Mouse (Mus musculus) MEL-GATA-1-ER (cell line): ENCODE data around the gene Smim13.
"Not testable (repeated sequence)": the region's sequence is repeated elsewhere in the genome, so short reads cannot be mapped to it uniquely, and the experiment has no call there.

Experiments
- DNase-seq: peaks from one replicate; pipeline ENCODE4 v3.0.0-alpha.2; 2012; ENCODE audit warnings: low read depth; ENCODE audit errors: extremely low read depth

Gene Smim13

DNA sequence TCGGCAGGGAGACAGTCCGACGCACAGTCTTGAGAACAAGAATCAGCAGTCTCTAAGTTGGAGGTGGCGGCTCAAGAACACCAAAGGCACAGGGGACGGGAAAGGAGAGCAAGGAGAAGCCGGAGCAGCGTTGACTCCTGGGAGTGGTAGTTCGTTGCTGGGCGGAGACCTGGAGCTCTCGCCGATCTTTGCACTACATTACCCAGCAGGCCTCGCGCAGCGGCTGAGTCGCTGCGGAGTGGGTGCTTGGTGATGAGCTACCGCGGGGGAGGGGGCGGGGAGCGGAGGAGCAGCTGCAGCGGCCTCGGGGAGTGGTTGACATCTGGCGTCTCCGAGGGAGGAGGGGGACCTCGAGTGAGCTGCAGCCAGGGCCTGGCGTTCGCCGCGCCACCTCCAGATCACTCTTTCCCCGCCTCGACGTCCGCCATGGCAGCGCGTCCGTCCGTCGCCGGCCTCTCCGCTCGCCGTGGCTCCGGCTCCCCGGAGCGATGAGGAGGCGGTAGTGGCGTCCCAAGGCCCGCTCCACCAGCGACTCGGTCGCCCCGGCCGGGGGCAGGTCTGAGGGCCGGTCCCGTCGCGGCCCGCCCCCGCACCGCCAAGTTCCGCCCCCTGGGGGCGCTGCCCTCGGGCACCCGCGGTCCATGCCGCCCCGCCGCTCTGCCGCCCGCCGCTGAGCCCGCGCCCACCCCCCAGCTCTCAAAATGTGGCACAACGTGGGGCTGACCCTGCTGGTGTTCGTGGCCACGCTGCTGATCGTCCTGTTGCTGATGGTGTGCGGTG lies at the start of gene Smim13:
Smim13 (plus strand) TSS at position 307 of the 780 bp plus-strand sequence.
- DNase-seq, result peak; percentile 96

DNA sequence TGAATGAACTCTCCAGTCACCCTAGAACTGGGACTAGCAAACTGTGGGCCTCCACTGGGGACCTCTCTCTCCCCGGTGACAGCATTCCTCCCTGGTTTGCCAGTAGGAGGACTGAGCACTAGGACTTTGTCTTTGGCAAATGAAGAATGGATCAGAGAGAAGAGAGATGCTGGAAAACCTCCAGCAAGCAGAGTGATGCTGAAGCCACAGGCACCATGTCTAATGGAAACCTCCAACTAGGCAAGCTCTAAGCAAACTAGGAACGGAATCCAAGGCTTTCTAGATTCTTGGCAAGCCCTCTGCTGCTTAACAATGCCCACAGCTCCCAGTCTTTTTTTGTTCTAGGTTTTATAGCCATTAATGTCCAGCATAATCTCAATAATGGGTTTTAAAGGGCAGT lies 48.8 kb upstream of the Smim13 start:
- no peak for DNase-seq

DNA sequence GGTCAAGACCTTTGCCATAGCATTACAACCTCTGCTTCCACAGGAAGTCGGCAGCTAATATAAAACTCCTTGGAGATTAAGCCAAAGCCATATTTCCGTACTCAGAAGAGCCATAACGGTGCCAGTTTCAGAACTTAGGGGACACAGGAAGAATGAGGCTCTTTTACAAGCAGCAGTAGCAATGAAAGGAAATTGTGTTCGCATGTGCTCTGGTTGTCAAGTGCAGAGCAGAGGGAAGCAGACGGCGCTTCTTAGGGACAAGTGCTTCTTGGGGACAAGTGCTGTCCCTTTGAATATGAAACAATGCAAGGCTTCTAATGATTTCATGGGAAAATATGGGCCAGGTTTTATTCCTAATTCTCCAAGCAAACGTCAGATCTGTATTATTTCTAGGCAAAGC lies 46.4 kb upstream of the Smim13 start:
- DNase-seq, result no peak

DNA sequence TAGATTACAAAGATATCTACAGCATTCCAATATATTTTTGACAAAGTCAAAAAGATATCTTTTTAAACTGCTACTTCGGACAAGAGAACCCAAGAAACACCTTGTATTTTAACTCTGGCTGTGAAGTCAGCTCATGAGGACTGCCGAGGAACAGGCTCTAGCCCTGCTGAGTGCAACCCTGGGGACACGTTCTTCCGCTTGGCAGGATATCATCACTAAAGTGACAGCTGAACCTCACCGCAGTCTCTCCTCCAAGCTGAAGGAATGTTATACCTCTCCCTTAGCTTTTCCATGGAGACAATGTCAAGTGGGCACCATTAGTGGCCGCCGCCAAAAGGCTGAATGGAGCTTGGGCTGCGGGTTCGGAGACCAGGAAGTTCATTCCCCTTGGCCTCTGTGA lies 46.0 kb upstream of the Smim13 start:
- no peak for DNase-seq

DNA sequence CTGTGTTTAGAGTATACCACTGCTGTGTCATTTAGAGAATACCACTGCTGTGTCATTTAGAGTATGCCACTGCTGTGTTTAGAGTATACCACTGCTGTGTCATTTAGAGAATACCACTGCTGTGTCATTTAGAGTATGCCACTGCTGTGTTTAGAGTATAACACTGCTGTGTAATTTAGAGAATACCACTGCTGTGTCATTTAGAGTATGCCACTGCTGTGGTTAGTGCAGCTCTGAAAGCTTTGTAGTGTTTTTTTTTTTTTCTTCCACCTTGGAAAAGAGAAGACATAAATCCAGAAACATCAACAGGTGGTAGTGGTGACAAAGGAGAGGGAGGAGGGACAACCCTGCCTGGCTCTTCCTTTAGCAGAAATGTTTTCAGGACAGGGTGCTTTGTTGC lies 44.1 kb upstream of the Smim13 start:
- DNase-seq, result not testable (repeated sequence)

DNA sequence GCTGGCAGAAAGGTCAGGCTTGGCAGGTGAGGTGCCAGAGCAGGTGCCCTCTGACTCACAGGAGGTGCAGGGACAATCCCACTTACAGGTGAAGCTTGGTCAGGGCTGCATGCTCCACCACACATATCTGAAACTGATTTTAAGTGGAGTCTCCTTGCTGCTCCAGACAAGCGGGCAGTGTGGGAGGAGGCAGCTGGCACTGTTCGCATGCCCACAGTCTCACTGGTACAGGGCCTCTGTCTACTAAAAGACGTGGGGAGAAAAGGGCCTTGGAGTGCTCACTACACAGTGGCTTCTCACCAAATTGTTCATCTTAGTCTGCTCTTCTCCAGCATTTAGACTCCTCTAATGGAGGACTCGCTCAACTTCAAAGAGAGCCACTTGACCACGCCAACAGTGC lies 43.4 kb upstream of the Smim13 start:
- no peak for DNase-seq

DNA sequence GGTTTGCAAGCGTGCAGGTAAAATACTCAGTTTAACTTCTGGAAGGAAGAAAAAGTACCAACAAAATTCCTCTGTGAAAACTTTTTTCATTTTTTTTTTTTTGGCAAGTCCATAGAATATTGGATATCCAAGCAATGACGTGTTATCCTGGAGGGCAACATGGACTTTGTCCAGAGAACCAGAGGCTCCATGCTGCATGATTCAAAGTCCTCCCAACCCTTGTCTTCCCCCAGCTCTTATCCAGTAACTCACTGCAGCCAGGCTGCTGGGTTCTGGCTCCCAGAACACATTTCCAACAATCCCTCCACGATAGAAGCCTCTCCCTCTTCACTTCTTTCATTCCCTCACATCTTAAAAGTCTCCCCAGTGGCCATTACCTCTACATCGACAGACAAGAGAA lies 38.4 kb upstream of the Smim13 start:
- no peak for DNase-seq

DNA sequence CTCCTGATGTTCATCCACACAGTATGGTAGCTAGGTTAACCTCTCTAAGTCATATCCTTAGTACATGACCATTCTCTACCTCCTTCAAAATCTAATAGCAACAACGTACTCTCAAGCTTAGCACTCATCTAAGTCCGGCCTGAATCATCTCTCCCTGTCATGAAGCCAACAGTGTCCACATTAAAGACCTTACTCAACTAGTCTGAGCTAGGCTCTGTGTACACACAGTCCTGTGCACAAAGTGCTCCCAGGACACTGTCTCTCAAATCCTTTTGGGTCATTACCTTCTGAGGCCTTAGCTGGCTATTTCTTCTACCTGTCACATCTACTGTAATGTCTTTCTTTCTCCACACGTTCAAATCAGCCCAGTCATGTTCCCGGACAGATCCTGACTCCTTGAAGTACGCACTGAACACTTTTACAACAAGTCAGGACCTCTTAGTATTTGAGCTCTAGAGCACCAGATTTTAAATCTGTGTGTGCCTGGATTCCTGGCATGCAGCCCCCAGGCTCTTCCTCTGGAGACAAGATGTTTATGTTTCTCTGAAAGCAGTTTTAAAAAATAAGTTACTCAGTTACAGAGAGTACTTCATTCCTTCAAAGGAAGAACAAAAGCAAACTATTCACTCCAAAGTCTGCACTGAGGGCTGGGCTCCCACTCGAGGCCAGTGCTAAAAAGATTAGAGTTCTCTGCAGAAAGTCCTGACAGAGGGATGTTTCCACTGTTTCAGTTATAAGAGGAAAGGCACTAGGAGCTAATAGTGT lies 36.9 kb upstream of the Smim13 start:
- no peak for DNase-seq

DNA sequence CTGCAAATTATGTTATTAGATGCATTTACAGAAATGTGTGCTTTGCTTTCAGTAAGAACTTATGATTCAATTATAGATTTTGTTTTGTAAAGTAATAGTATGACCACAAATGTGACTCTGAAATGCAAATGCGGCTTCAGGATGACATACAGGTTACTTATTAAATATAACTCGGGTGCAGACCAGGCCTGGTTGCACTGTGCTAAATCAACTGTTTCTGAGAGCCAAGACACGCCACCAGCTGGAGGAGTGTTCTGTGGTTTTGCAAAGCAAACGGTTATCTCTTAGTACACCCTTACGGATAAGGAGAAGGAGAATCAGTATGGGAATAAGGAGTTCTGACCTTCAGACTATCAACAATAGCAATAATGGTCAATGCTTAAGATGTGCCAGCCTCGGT lies 34.0 kb upstream of the Smim13 start:
- DNase-seq, result no peak

DNA sequence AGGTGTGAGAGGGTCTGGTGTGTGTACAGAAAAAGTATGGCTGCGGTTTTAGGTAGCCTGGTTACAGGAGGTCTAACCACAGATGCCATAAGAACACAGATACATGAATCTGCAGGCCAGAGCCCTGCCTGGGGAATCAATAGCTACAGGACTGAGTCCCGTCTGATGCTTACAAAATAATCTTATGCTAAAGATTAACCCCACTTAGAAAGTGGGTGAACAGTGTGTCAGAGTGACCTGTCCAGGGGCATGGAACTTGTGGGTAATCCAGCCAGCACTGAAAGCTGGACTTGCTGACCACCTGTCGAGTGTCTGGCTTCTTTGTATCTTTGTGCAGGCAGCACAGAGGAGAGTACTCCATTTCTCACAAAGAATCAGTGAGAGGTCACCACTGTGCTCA lies 33.4 kb upstream of the Smim13 start:
- DNase-seq, result no peak

DNA sequence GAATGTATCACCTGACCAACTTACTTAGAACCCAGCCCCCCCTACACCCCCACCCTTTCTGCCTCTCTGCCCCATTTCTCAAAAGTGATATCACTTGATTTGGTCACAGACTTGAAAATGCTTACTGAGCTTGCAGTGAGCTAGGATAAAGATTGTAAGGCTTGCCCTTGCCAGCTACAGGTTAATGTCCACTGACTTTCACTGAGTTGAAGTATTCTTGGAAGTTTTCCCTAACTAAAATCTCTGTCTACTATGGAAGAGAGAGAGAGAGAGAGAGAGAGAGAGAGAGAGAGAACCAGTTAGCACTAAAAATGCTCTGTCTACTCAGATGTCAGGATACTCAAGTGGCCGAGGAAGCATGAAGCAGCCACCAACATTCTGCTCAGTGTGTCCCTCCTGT lies 30.6 kb upstream of the Smim13 start:
- DNase-seq, result no peak

DNA sequence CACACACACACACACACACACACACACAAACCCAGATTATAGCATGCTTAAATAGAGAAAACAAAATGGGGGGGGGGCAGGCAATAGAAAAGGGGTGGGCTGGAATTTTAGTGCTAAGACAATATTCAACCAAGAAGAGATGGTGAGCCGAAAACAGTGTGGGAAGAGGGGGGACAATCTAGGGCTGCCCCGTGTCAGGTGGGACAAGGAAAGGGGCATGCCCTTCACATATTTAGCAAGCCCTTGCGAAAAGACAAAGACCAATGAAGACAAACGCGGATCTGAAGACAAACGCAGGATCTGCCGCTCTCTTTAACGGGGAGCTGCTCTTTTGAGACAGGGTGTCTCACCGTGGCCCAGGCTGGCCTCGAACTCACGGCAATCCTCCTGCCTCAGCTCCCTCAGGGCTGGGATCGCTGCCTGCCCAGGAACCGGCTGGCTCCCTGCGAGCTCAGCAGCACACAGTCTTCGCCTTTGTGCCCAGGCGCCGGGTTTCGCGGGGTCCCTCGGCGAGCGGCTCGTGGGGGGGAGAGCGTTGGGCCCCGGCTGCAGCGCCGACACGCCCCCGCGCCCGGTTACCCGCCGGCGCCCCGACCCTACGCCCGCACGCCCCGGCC lies 29.8 kb upstream of the Smim13 start:
- DNase-seq, result no peak

DNA sequence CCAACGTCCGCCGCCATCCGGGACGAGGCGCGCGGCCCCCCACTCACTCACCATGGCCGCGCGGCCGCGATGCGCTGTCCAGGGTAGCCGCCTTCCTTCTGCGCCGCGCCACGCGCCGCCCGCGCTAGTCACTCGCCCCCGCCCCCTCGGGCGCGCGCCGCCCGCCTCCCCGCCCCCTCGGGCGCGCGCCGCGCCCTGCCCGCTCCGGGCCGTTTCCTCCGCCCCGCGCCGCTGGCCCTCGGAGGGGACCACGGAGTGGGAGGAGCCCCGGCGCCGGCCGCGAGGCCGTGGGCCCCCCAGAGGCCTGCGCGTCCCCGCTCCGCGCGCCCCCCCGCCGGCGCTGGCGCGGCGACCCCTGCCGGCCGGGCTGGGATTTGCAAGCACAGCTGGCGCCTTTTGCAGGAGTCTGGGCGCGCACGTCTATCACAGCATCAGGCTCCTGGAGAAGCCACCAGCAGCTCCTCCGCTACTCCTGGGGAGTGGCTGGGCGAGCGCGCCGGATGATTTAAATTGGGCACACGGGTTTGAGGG lies 29.3 kb upstream of the Smim13 start, which contains the start of gene Elovl2:
Elovl2 (minus strand) TSS at position 102 of the 531 bp plus-strand sequence.
- DNase-seq, result no peak

DNA sequence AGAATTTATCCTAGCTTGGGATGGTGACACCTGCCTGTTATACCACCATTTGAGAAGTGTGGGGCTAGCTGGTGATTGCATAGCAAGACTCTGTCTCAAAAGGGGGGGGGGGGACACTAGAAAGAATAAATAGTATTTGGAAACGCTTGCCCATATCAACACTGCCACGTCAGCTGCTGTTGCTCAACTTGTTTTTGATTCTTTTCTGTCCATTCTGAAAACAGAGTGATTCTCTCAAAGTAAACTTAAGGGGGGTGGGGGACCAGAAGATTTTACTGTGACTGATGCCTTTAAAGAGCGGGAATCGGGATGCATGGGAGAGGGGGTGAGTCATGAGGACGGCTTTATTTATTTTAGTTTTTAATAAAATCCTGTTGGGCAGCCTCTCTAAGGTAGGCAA lies 23.1 kb upstream of the Smim13 start:
- no peak for DNase-seq

DNA sequence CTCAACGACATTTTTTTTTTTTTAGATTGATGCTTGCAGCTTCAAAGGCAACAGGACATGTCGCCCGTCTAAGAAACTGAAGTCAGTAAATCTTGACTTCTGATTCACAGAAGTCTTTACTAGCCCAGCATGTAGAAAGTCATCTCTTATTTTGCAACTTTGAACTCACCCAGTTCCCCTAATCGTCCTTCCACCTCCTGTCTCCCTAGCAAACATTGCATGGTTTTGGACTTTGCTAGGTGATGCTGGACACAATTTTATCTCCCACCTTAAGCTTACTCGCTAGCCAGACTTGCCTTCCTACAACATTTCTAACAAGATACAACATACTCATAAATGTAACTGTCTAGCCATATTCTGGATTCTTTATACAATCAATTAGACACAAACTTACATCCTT lies 21.6 kb upstream of the Smim13 start:
- no peak for DNase-seq

DNA sequence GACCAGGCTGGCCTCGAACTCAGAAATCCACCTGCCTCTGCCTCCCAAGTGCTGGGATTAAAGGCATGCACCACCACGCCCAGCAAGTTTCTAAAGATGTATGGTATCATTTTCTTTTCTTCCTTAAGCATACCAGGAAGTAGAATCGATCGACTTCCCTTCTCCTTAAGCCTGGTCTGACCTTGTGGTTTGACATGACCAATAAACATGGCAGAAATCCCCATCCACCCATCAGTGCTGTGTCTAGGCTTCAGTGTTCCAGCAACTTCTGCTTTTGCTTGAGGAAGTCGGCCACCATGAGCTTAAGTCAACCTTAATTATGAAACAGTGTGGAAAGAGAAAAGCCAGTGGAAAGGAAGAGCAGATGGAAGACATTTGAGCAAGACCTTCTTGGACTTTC lies 19.4 kb upstream of the Smim13 start:
- peak; percentile 76 for DNase-seq

DNA sequence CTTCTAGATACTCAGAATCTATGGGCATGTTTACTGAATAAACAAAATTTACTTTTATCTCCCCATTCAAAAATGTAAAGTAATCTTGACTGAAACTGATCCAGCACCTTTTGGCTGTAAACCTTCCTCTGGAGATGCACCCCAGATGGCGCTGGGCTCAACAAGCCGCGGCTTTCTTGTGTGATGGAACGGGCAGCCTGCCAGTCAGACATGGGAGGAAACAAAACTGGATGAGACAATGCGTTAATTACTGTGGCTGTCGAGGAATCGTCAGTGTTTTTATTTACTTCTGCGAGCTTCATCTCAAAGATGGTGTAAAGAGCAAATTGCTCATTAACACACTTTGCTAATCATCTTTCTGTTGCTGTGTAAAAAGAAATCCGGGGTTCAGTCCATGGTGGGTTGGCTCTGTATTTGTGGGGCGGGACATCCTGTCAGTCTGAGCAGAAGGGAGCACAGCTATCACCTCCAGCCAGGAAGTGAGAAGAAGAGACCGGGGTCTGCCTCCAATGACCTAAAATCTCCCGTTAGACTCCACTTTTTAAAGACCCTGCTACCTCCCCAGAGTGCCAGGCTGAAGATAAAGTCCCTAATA lies 18.2 kb upstream of the Smim13 start:
- no peak for DNase-seq

DNA sequence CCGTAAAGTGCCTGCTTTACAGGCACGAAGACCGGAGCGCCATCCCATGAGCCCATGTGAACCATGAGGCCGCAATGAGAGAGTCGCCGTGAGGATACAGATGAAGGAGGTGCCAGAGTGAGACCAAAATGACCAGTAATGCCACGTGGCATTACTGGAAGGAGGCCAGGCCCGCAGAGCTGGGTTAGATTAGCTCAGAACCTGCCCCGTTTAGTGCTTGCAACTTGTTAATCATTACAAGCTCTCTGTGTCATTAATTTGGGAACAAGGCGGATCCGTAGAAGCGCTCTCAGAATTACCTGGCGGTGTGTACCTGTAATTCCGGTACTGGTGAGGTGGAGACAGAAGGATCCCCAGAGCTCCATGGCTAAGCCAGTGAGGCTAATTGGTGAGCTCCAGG lies 17.4 kb upstream of the Smim13 start:
- no peak for DNase-seq

DNA sequence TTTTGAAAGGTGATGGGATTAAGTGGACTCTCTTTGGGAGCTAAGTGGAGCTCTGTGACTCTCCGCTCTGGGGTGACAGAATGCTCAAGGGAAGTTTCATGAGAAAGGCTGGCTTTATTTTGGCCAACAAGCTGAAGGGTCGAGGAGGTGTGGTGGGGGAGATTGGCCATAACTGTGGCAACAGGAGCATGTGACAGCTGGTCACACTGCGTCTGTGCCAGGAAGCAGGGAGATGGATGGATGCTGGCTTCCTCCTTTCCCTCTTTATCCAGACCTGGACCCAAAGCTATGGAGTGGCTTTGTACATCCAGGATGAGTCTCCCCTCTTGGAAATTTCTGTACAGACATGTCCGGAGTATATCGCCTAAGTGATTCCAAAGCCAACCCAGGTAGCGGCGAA lies 16.4 kb upstream of the Smim13 start:
- DNase-seq, result no peak

DNA sequence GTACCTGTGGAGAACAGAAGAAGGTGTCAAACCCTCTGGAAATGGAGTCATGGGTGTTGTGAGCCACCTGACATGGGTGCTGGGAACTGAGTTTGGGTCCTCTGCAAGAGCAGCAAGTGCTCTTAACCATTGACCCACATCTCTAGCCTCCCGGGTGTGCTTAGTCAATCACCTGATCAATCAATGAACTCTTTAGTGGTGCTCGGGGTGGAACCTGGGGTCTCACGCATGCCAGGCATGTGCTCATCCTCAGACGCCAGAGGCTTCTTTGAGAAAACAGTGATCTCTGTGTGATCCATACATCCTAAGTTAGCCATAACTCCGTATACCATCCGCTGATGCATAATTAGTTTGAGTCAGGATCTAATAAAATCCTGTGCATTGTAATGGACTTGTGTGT lies 14.5 kb upstream of the Smim13 start:
- DNase-seq, result no peak

DNA sequence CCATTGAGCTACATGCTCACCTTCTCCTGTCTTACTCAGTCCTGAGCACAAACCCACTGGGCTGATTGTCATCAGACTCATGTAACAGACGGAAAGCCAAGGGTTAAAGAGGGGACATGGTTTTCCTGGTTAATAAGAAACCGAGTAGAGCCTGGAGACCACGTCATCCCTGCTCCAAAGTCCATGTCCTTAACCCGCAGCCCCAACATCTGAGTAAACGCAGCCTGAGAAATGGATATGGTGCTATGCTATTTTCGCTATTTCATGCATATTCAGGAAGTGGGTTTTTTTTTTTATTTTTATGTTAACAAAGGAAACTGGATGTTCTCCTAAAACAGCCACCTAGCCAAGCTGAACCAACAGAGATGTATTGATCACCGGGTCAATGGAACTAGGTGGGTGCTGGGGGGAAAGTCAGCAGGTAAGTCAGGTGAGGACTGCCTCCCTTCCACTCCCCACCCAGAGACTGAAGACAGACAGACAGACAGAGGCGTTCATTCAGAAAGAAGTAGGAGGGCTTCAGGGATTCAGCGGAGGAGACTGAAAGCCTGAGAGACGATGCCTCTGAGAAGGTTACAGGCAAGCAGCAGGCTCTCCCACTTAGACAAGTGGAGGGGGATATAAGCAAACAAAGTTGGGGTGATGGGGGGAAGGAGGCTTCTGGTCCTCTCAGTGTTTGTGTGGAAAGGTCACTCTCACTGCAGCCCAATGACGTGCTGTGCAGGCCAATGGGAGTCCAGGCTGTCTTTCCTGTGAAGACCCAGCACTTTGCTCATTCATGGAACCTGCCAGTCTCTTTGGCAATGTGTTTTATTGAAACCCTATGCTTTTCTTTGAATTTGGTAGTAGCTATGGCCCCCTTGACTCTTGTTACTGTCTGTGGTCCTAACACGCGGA lies 13.6 kb upstream of the Smim13 start:
- DNase-seq, result no peak
